Mouse (Mus musculus): ENCODE data around the gene Slc34a1. TPM values are rescaled to one million over a fixed set of nuclear protein-coding genes. Genes with fewer than 3 reads are reported as not detected.
"Not testable (repeated sequence)": the region's sequence is repeated elsewhere in the genome, so short reads cannot be mapped to it uniquely, and the experiment has no call there.

Slc34a1 gene
- polyA plus RNA-seq, 1 experiment = 0.10 TPM

DNA sequence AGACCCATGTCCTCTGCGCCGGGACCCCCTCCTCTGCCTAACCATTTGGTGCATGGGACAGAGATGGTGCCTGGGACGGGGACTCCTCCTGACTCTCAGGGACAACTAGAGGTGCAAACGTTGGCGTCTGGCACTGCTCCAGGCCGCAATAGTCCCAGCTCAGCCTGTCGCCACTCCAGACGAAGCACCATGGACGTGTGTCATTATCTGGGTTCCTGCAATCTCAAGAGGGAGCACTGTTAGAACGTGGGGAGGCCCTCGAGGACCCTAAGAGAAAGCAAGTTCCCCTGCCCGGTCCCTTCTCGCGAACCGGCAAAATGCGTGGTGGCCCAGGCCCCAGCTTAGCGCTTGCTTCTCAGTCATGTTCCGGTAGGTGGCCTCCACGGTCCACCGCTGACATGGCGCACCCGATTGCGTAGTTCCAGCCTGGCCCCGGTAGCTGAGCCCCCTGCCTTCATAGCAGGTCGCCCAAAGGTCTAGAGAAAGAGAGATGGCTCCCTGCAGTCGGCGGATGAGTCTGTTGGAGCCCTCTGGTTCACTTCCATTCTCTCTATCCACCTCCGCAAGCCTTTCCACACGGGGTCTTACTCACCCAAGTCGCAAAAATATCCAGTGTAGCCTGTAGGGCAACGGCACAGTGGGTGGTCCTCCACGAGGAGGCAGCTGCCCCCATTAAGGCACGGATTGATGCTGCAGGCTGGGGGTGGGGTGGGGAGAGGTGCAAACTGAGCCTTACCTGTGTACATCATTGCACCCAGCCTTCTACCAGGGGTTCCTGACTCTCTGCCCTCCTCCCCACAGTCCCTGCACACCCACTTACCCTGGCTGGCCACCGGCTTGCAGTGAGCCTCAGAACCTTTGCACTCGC is 23.2 kb downstream of the Slc34a1 start:
- no peak for TF ChIP-seq POLR2A (IDR thresholded peaks at IDR 0.05; ENCODE audit: borderline replicate concordance, extremely low read depth, insufficient read depth, insufficient read length, poor library complexity, severe bottlenecking)
- peak; percentile 76 for TF ChIP-seq CTCF (IDR thresholded peaks at IDR 0.05; ENCODE audit: borderline replicate concordance, extremely low read depth, insufficient read depth, insufficient read length)
- DNase-seq (ENCODE audit: low read depth) = peak; percentile 80

DNA sequence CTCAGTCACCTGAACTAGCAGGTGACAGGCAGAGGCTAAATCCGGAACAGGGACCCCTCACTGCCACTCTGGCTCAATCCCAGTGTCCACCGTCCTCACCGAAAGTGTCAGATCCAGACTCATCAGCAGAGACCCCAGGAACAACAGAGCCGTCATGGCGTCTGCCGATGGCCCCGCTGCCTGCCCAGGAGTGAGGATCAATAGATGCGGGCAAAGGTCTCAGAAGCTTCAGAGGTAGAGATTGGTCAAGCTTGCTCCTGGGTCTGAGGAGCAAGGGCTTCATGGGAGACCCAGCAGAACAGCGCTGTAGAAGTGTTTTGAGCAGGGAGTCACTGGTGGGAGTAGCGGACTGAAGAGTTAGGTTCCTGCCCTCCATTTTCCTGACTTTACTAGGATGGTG is 28.6 kb downstream of the Slc34a1 start, which contains the start of gene F12:
Gene F12, minus strand, starts transcription at position 181 of the 400 bp plus-strand sequence.
- TF ChIP-seq CTCF (IDR thresholded peaks at IDR 0.05; ENCODE audit: borderline replicate concordance, extremely low read depth, insufficient read depth, insufficient read length) = no peak

DNA sequence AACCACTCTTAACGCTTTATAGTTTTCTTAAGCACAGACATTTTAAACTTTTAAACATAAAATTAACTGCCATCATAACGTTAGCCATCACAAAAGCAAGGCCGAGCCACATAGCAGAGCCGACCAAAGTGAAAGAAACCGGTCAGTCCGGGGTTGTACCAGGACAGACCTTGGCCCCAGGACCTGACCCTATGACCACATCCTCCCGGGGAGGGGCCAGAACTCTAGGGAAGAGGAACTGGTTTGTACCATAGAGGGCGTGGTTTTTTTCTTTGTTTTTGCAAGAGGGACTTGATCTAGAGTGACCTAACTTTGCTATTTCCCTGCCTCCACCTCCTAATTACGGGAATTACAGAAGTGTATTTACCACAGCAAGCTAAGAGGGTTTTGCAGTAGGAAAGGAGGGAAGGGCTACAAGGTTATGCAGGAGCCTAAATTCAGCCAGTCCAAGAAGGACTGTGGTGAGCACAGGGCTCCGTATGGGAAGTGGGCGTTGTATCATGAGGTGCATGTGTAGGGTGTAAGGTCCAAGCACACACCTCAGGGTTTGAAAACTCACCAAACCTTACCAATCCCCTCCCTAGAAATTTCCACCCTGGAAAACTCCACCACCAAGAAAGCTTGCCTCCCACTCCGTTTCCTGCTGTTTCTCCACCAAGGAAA is 31.4 kb downstream of the Slc34a1 start:
- DNase-seq (ENCODE audit: low read depth) = no peak
- TF ChIP-seq POLR2A (IDR thresholded peaks at IDR 0.05; ENCODE audit: borderline replicate concordance, extremely low read depth, insufficient read depth, insufficient read length, poor library complexity, severe bottlenecking) (no peak), CTCF (IDR thresholded peaks at IDR 0.05; ENCODE audit: borderline replicate concordance, extremely low read depth, insufficient read depth, insufficient read length) (no peak)

More for the DNA sequence above, 28.6 kb downstream of the Slc34a1 start, which contains the start of gene F12:
- DNase-seq (ENCODE audit: low read depth) = no peak

DNA sequence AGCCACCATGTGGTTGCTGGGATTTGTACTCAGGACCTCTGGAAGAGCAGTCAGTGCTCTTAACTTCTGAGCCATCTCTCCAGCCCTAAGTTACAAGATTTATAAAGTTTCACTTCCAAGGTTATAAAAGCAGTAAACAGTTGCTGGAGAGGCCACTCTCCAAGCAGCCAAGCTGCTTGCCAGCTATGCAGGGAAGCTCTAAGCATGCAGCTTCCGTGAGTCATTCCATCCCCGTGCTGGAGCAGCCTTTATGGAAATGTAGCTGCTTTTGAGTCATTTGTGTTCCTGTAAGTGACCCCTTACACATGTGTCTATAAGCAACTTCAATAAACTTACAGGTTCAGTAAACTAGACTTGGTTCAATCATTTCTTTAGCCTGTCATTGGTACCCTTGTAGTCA is 32.6 kb downstream of the Slc34a1 start:
- TF ChIP-seq POLR2A (IDR thresholded peaks at IDR 0.05; ENCODE audit: borderline replicate concordance, extremely low read depth, insufficient read depth, insufficient read length, poor library complexity, severe bottlenecking) (no peak), CTCF (IDR thresholded peaks at IDR 0.05; ENCODE audit: borderline replicate concordance, extremely low read depth, insufficient read depth, insufficient read length) (no peak)
- no peak for DNase-seq (ENCODE audit: low read depth)

DNA sequence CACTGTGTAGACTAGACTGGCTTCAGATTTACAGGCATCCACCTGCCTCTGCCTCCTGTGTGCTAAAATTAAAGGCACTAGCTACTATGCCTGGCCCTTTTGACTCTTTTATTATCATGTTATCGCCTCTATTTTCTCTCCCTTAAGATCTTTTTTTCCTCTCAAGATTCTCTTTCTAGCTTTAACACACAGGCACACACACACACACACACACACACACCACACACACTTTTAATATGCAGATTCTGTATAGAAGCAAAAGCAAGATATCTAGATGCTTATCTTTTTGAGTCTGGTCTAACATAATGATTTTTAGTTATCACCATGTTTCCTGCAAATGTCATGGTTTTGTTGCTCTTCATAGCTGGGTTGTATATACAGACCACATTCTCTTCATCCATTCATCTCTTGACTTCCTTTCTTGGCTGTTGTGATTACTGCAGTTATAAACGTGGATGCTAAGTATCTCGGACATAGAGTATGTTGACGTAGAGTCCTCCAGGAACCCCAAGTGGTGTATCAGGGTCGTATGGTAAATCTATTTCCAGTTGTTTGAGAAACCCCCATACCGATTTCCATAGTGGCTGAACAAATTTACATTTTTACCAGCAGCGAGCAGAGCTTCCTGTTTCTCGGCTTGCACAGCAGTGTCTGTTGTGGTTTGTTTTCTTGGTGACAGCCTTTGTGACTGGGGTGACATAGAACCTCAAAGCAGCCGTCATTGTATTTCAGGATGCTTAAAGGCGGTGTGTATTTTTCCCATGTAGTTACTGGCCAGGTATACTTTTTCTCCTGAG is 34.1 kb downstream of the Slc34a1 start:
- DNase-seq (ENCODE audit: low read depth) = no peak
- TF ChIP-seq POLR2A (IDR thresholded peaks at IDR 0.05; ENCODE audit: borderline replicate concordance, extremely low read depth, insufficient read depth, insufficient read length, poor library complexity, severe bottlenecking) (no peak), CTCF (IDR thresholded peaks at IDR 0.05; ENCODE audit: borderline replicate concordance, extremely low read depth, insufficient read depth, insufficient read length) (no peak)

DNA sequence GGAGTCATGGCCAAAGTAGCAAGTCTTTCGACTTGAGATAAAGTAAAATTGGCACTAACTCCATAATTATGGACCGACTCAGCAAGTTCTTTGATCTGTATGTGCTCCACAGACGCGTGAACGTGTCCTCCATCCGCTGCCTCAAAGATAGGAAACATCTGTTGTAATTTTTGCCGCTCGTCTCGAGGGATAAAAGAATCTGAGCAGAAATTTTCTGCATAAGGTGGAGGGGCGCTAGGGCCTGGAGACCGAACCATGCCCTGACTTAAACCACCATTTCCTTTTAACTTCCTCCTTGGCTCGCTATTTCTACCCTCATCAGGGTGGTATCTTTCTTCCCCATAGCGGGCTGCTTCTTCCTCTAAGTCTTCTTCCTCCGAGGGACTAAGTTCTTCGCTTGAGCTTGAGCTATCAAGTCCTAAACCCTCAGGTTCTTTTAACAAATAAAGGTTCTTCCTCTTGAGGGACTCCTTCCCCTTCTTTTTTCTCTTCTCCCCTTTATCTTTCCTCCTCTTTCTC is 39.2 kb downstream of the Slc34a1 start:
- DNase-seq (ENCODE audit: low read depth) = not testable (repeated sequence)

DNA sequence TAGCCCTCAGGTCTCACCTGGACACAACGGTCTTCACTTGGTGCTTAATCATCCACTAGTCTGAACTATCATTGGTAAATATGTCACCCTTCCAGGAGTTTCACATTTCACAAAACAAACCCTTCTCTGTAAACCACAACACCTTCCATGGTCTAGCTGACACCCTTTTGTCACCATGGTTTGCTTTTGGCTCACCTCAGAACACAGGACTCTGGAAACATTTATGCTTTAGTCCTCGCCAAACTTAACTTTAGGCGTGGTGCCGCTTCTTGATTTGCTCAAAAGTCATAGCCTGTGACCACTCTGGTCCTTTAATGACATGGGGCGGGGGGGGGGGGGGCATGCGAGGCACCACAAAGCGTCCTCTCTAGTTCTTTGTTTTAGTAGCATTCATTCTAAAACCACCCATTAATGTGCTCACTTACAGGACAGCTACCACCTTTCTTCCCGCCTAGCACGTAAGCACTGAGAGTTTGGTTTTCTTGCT is 45.9 kb downstream of the Slc34a1 start:
- DNase-seq (ENCODE audit: low read depth) = no peak
- TF ChIP-seq POLR2A (IDR thresholded peaks at IDR 0.05; ENCODE audit: borderline replicate concordance, extremely low read depth, insufficient read depth, insufficient read length, poor library complexity, severe bottlenecking) (no peak), CTCF (IDR thresholded peaks at IDR 0.05; ENCODE audit: borderline replicate concordance, extremely low read depth, insufficient read depth, insufficient read length) (no peak)

DNA sequence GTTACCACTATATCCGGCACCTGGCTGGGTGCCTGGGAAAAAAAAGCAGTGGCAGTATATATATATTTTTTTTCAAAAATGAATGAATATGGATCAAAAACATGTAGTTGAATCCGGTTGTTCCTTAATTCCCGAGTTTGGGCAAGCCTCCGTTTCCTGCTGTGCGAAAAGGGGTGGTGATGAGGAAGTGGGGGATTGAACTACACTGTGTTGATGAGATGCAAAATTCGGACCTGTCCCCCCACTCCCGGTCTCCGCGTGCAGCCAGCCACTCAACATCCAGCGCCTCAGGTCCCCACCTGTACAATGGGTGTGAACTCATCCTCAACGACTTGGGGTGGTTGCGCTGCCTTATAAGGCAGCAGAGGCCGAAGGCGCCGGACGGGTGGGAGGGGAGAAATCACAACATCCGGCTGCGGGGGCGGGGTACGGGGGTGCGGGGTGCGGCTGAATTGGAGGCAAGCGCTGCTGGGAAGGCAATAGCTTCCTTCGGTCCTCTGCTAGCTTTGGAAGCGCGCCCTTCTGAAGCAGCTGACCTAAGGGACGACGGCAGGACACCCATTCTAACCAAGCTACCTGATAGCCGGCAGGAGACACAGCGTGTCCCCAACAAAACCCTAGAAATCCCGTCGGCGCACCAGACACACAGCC is 46.4 kb downstream of the Slc34a1 start:
- no peak for DNase-seq (ENCODE audit: low read depth)
- TF ChIP-seq CTCF (IDR thresholded peaks at IDR 0.05; ENCODE audit: borderline replicate concordance, extremely low read depth, insufficient read depth, insufficient read length) (no peak), POLR2A (IDR thresholded peaks at IDR 0.05; ENCODE audit: borderline replicate concordance, extremely low read depth, insufficient read depth, insufficient read length, poor library complexity, severe bottlenecking) (peak; percentile 47; the same call in 1 of the 2 replicates)

DNA sequence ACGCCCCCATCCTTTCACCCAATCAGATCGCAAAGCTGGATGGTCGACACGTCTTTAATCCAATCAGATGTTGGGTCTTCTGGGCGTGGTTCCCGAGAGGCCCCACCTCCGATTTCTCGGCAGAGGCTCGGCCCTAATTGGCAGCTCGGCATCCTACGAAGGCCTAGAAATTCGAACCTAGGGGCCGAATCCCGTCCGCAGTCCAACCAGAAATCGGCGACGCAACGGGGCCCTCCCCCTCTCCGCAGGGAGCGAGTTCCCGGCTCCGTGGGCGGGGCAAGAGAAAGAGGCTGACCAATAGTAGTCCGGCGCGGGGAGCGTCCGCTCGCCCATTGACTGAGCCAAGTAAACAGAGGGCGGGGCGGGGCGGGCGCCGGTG is 46.9 kb downstream of the Slc34a1 start, which contains the start of gene Grk6:
Gene Grk6, plus strand, starts transcription at position 136 of the 379 bp plus-strand sequence.
- peak; percentile 100 for DNase-seq (ENCODE audit: low read depth)
- TF ChIP-seq POLR2A (IDR thresholded peaks at IDR 0.05; ENCODE audit: borderline replicate concordance, extremely low read depth, insufficient read depth, insufficient read length, poor library complexity, severe bottlenecking) = no peak
- TF ChIP-seq CTCF (IDR thresholded peaks at IDR 0.05; ENCODE audit: borderline replicate concordance, extremely low read depth, insufficient read depth, insufficient read length) = no peak

DNA sequence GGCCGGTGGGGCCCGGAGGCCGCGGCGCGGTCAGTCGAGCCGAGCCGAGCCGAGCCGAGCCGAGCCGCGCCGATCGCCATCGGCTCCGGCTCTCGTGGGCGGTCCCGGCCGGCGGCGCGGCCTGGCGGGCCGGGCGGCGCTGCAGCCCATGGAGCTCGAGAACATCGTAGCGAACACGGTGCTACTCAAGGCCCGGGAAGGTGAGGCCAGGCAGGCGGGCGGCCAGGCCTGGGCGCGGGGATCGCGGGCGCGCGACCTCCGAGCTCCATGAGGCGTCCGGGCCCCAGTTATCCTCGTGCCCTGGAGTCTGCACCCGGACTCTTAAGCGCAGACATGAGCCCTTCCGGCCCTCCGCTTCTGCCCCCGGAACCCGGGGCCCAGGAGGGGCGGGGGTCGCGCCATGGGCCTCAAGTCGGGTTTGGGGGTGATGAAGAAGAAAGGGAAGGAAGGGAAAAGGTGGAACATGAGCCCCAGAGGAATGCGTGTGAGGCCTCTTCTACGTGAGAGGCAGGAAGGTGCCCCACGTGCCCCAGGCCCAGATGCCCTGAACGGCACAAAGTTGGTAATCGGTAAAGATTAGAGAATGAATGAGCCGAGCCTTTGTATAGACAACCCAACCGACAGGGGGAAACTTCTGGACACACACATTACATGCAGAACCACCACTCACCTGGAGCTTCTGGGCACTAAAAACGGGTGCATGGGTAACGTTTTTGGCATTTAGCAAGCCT is 47.5 kb downstream of the Slc34a1 start:
- no peak for DNase-seq (ENCODE audit: low read depth)
- TF ChIP-seq CTCF (IDR thresholded peaks at IDR 0.05; ENCODE audit: borderline replicate concordance, extremely low read depth, insufficient read depth, insufficient read length) = no peak
- 0 out of 2 replicates have a peak, but pooled peaks have one; percentile 19 for TF ChIP-seq POLR2A (IDR thresholded peaks at IDR 0.05; ENCODE audit: borderline replicate concordance, extremely low read depth, insufficient read depth, insufficient read length, poor library complexity, severe bottlenecking)

All from brain, embryonic 14.5 days (tissue).